Mouse (Mus musculus): ENCODE measurements around the gene Cachd1.

Gene Cachd1

GRCm38 (mm10) chr4:100865962-100866703 is 89.7 kb downstream of the Cachd1 start:
- DNase-seq (ENCODE audit: low read depth): no peak

- DNase-seq (ENCODE audit: low read depth): no peak
Observed at GRCm38 (mm10) chr4:100877351-100877750, 100.9 kb downstream of the Cachd1 start.

GRCm38 (mm10) chr4:100879414-100879813 is 102.9 kb downstream of the Cachd1 start:
- DNase-seq (ENCODE audit: low read depth): no peak

- no peak for DNase-seq (ENCODE audit: low read depth)
Observed at GRCm38 (mm10) chr4:100880075-100880474, 103.6 kb downstream of the Cachd1 start.

GRCm38 (mm10) chr4:100885793-100886742 is 109.6 kb downstream of the Cachd1 start:
- no peak for DNase-seq (ENCODE audit: low read depth)

GRCm38 (mm10) chr4:100886743-100887416 is 110.4 kb downstream of the Cachd1 start:
- DNase-seq (ENCODE audit: low read depth): peak; percentile 9

GRCm38 (mm10) chr4:100890106-100890970 is 113.9 kb downstream of the Cachd1 start:
- DNase-seq (ENCODE audit: low read depth): no peak

GRCm38 (mm10) chr4:100893739-100894138 is 117.3 kb downstream of the Cachd1 start:
- DNase-seq (ENCODE audit: low read depth): no peak

GRCm38 (mm10) chr4:100894142-100894541 is 117.7 kb downstream of the Cachd1 start:
- no peak for DNase-seq (ENCODE audit: low read depth)

- no peak for DNase-seq (ENCODE audit: low read depth)
Observed at GRCm38 (mm10) chr4:100896260-100897010, 120.0 kb downstream of the Cachd1 start.

- no peak for DNase-seq (ENCODE audit: low read depth)
Observed at GRCm38 (mm10) chr4:100897943-100898342, 121.5 kb downstream of the Cachd1 start.

- DNase-seq (ENCODE audit: low read depth): no peak
Observed at GRCm38 (mm10) chr4:100909694-100910340, 133.3 kb downstream of the Cachd1 start.

GRCm38 (mm10) chr4:100910605-100911330 is 134.3 kb downstream of the Cachd1 start:
- DNase-seq (ENCODE audit: low read depth): no peak

- no peak for DNase-seq (ENCODE audit: low read depth)
Observed at GRCm38 (mm10) chr4:100911658-100912057, 135.2 kb downstream of the Cachd1 start.

GRCm38 (mm10) chr4:100913666-100914065 is 137.2 kb downstream of the Cachd1 start:
- no peak for DNase-seq (ENCODE audit: low read depth)

- DNase-seq (ENCODE audit: low read depth): no peak
Observed at GRCm38 (mm10) chr4:100914532-100914931, 138.1 kb downstream of the Cachd1 start.

GRCm38 (mm10) chr4:100915093-100915492 is 138.6 kb downstream of the Cachd1 start:
- no peak for DNase-seq (ENCODE audit: low read depth)

GRCm38 (mm10) chr4:100917511-100917910 is 141.0 kb downstream of the Cachd1 start:
- DNase-seq (ENCODE audit: low read depth): no peak

- DNase-seq (ENCODE audit: low read depth): no peak
Observed at GRCm38 (mm10) chr4:100920413-100920812, 143.9 kb downstream of the Cachd1 start.
